Mouse (Mus musculus): ENCODE data around the gene Atad2b.

- TF ChIP-seq CTCF (IDR thresholded peaks at IDR 0.05) (no peak), EP300 (IDR thresholded peaks at IDR 0.05; ENCODE audit: insufficient read depth, low read depth, low read length) (no peak), POLR2A (IDR thresholded peaks at IDR 0.05; ENCODE audit: insufficient read depth, low read depth, low read length) (no peak)
These were observed 156.0 kb downstream of the Atad2b start for GRCm38 (mm10) chr12:5073191-5073590.
